Mouse (Mus musculus) macrophage (primary cell): ENCODE results near the gene Zmiz1. TPM values are rescaled to one million over a fixed set of nuclear protein-coding genes. Genes with fewer than 3 reads are reported as not detected.
A peak's percentile ranks its signal among the peaks of the same experiment; 100 is the strongest.

Source experiments
- H3K27ac ChIP-seq: fragments of 350-480 bp; formaldehyde crosslinking; 2 replicates; pipeline ENCODE4 v1.9.0; 2021
- H3K36me3 ChIP-seq: fragments of 350-480 bp; formaldehyde crosslinking; 2 replicates; pipeline ENCODE4 v1.9.0; 2021; ENCODE audit errors: inconsistent target
- H3K4me3 ChIP-seq: fragments of 350-480 bp; formaldehyde crosslinking; 2 replicates; pipeline ENCODE4 v1.9.0; 2021; ENCODE audit errors: inconsistent target
- H3K79me2 ChIP-seq: fragments of 350-480 bp; formaldehyde crosslinking; 2 replicates; pipeline ENCODE4 v1.9.0; 2021; ENCODE audit errors: inconsistent target
- WGBS: methylation state at CpG from one replicate; pipeline ENCODE4 v1.1.7; 2026; ENCODE audit warnings: inconsistent platforms; ENCODE audit not compliant: missing documents; 5-methylcytosine and 5-hydroxymethylcytosine counted together
- polyA plus RNA-seq: library from polyadenylated mRNA; stranded (reverse); fragments of 250-400 nt; gene quantifications from 3 replicates; pipeline ENCODE4 v1.2.4, GENCODE M21; 2018; ENCODE audit warnings: inconsistent platforms

Zmiz1 gene
- polyA plus RNA-seq, 1 experiment from 2014 or later, result 135 TPM

DNA sequence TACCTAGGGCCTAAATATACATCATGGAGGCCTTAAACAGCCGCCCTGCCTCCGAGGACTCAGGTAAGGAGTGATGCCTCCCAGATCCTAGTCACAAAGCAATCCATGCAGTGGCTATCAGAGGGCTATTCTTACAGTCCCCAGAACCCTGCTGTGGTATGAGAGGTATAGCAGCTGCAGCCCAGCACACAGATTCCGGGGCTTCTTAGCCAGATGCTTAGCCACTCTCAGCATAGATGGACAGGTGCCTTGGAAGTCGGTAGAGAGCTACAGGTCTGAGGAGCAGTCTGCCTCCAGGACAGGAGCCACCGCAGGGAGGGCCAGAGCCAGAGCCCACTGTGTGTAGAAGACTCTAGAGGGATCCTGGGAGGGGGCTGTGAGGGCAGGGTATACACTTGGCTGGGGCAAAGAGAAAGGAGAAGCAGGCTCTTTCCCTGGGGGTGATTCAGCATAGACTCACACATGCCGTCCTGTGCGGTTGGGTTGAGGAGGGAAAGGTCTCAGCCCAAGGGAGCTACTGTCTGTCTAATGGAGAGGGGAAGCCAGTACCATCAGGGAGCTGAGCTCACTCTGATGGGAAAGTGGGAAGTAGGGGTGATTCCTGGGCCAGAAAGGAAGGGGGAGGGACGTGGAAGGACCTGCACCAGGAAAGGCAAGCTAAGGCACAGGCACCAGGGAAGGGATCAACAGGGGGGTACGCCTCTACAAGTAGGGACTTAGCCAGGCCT is 27.9 kb downstream of the Zmiz1 start:
- WGBS, result 67% methylated on average over 7 of the region's 9 CpGs
- H3K79me2 ChIP-seq, result peaks cover 100% of the 10 kb centered on the region
- H3K36me3 ChIP-seq, result no peaks in the 10 kb centered on the region
- peak overlapping the region; percentile 97 for H3K27ac ChIP-seq
- H3K4me3 ChIP-seq, result no peak overlapping the region

GRCm38 (mm10) chr14:25487470-25487955 is 28.5 kb downstream of the Zmiz1 start:
- Histone ChIP-seq H3K4me3 (no peak overlapping the region), H3K36me3 (no peaks in the 10 kb centered on the region), H3K27ac (peak overlapping the region; percentile 97), H3K79me2 (peaks cover 100% of the 10 kb centered on the region)
- WGBS, result 75% methylated on average over 7 of the region's 7 CpGs

GRCm38 (mm10) chr14:25488097-25488613 is 29.2 kb downstream of the Zmiz1 start:
- Histone ChIP-seq H3K4me3 (no peak overlapping the region), H3K36me3 (no peaks in the 10 kb centered on the region), H3K27ac (peak overlapping the region; percentile 97), H3K79me2 (peaks cover 100% of the 10 kb centered on the region)
- 42% methylated on average over 6 of the region's 6 CpGs for WGBS

DNA sequence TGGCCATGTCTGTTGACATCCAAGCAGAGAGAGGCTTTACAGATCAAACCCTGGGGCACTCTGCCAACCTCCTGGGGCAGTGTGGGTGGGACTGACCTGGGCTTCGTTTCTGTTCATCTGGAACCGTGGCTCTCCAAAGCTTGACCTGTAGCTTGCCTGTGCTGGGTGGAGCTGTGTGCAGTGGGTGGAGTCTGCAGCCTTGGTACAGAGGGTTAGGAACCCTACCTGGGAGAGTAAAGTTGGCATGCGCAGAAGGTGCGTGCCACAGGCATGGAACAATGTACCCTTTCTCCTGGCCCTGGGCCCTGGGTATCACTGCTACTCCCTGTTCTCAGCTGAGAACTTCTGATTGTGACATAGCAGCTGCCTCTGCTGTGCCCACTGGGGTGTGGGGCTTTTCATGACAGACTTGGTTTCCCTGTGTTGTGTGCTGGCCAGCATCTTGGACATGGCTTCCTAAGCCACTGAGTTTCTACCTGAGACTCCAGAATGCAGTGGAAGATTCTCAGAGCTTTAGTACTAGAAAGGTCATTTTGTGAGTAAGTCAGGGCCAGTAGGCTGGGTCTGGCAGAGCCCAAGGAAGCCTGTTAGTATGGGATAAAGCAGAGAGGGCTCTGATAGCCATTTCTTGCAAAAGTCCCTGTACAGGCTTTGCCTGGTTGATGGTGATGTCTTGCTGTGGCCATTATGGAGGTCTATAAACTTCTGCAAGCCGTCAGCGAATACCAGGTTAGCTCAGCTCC is 30.5 kb downstream of the Zmiz1 start:
- H3K79me2 ChIP-seq, result peaks cover 100% of the 10 kb centered on the region
- H3K4me3 ChIP-seq, result no peak overlapping the region
- peak overlapping the region; percentile 97; the same call in 1 of the 2 replicates for H3K27ac ChIP-seq
- H3K36me3 ChIP-seq, result no peaks in the 10 kb centered on the region
- WGBS, result 76% methylated on average over 6 of the region's 6 CpGs

- H3K27ac ChIP-seq, result no peak overlapping the region
Measured at GRCm38 (mm10) chr14:25491961-25492360, 33.0 kb downstream of the Zmiz1 start.

GRCm38 (mm10) chr14:25492567-25493279 is 33.7 kb downstream of the Zmiz1 start:
- WGBS, result 82% methylated on average over 10 of the region's 11 CpGs
- peaks cover 100% of the 10 kb centered on the region for H3K79me2 ChIP-seq
- peak overlapping the region; percentile 57 for H3K27ac ChIP-seq
- H3K36me3 ChIP-seq, result no peaks in the 10 kb centered on the region
- H3K4me3 ChIP-seq, result no peak overlapping the region

More at GRCm38 (mm10) chr14:25491961-25492360, 33.0 kb downstream of the Zmiz1 start:
- 89% methylated on average over 5 of the region's 5 CpGs for WGBS
- peaks cover 100% of the 10 kb centered on the region for H3K79me2 ChIP-seq
- H3K36me3 ChIP-seq, result no peaks in the 10 kb centered on the region
- H3K4me3 ChIP-seq, result no peak overlapping the region

DNA sequence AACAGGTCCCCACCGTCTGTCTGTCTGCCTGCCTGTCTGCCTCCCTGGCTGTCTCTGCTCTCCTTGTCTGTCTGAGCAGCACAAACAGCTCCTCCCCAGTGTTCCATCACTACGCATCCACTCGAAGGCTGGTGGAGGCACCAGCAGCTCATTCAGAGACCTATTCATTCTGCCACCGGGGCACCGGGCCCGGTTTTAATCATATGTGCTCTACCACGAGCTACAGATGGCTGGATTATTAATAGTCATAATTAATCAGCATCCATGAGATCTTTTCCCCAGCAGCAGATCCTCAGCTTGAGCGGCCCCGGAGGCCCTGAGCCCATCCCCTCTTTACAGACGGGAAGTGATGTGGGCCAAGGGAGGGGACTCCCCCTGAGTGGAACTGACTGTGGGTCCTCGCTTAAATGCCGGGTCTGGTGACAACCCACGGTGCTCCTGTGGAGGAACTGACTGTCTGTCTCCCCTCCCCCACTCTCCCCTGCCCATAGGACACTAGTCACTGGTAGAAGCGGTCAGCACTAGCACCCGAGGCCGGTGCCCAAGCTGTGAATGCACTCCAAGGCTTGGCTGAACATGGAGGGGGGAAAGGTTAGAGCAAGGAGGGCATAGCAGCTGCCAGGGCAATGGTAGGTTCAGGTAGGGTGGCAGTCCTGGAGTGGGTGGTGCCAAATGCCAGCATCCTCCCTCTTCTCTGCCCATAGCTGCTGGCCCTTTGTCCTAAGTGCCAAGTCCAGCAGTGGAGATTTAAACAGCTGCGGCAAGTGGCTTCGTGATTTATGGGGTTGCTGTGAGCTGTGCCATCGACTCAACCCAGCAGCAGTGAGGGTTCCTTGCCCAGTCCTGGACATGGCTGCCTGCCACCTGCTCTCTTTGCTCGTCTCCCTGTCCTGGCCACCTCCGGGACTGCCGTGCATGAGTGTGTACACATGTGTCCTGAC is 34.6 kb downstream of the Zmiz1 start:
- H3K4me3 ChIP-seq, result no peak overlapping the region
- H3K36me3 ChIP-seq, result no peaks in the 10 kb centered on the region
- H3K27ac ChIP-seq, result peak overlapping the region; percentile 57
- peaks cover 100% of the 10 kb centered on the region for H3K79me2 ChIP-seq
- 38% methylated on average over 20 of the region's 22 CpGs for WGBS

DNA sequence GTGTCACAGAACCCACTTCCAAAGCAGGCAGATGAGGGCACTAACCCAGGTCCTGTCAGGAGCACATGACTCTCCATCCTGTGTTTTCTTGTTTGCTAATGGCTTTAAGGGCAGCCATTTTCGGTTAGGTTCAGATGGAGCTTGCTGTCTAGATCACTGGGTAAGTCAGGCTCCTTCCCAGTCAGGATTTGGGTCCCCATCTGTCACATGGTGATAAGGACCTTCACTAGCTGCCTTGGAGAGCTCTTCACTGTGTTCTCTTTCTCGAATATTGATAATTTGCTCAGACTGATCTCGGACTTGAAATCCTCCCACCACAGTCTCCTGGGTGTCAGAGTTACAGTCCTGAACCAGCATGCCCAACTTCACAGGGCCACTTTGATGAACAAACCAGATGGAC is 35.8 kb downstream of the Zmiz1 start:
- Histone ChIP-seq H3K4me3 (no peak overlapping the region), H3K27ac (no peak overlapping the region), H3K36me3 (no peaks in the 10 kb centered on the region), H3K79me2 (peaks cover 100% of the 10 kb centered on the region)
- WGBS, result 70% methylated on average over 3 of the region's 3 CpGs

DNA sequence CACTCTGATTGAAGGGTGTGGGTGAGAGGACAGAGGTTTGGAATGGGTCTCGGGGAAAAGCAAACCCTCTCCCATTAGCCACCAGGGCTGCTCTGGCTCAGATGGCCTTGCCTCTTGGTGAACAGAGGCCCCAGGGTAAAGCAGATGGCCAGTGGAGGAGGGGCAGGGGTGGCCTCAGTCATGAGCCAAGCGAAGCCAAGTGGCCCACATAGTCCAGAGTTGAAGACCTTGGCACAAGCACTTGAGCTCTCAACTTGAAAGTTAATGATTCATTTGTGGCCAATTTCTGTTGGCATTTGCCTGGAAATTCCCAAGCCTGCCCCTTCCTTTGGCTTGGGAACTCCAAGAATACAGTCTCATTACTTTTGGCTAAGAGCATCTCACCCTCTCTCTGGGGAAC is 37.1 kb downstream of the Zmiz1 start:
- H3K4me3 ChIP-seq, result no peak overlapping the region
- no peaks in the 10 kb centered on the region for H3K36me3 ChIP-seq
- WGBS, result 96% methylated on average over 2 of the region's 2 CpGs
- H3K27ac ChIP-seq, result peak overlapping the region; percentile 28
- peaks cover 100% of the 10 kb centered on the region for H3K79me2 ChIP-seq

DNA sequence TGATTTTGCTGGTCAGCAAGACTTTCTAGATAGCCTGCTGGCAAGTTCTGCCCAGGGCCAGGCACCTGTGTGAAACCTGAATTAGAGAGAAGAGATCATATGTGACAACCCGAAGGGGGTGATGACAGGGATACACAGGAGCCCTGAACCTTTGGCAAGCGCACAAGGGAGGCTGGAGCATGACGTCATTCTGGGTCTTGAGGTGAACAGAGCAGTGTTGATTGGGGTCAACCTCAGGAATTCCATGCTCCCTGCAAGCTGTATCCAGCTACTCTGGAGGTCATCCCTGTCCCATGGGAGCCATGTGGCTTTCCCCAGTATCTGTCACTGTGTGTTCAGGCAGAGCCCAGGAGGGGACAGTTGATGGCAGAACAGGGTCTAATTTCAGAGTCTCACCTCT is 38.0 kb downstream of the Zmiz1 start:
- Histone ChIP-seq H3K4me3 (no peak overlapping the region), H3K36me3 (no peaks in the 10 kb centered on the region), H3K27ac (0 out of 2 replicates have a peak overlapping the region, but pooled peaks have one; percentile 28), H3K79me2 (peaks cover 100% of the 10 kb centered on the region)
- 89% methylated on average over 3 of the region's 3 CpGs for WGBS

DNA sequence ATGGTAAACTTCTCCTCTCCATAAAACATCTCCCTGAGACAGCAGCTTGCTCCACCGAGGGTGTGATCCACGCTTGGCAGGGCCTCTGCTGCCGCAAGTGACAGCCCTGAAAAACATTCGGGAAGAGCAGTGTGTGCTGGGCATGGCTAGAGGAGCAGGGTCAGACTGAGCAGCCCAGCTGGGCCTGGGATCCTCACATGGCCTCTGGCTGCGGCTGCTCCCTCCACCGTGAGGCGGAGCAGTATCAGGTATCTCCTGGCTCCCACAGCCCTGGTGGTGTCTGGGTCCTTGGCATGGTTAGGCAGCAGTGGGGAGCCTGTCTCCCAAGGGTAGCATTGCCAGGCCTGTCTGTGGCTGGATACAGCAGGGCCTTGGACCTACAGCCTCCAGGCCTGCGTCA is 38.6 kb downstream of the Zmiz1 start:
- no peaks in the 10 kb centered on the region for H3K36me3 ChIP-seq
- WGBS, result 87% methylated on average over 8 of the region's 8 CpGs
- H3K79me2 ChIP-seq, result peaks cover 100% of the 10 kb centered on the region
- H3K4me3 ChIP-seq, result no peak overlapping the region
- H3K27ac ChIP-seq, result no peak overlapping the region

GRCm38 (mm10) chr14:25498367-25498766 is 39.4 kb downstream of the Zmiz1 start:
- H3K36me3 ChIP-seq, result peaks cover 1% of the 10 kb centered on the region; the same call in 1 of the 2 replicates
- H3K4me3 ChIP-seq, result no peak overlapping the region
- H3K27ac ChIP-seq, result no peak overlapping the region
- H3K79me2 ChIP-seq, result peaks cover 100% of the 10 kb centered on the region
- 87% methylated on average over 7 of the region's 7 CpGs for WGBS

- Histone ChIP-seq H3K36me3 (peaks cover 9% of the 10 kb centered on the region; the same call in 1 of the 2 replicates), H3K79me2 (peaks cover 100% of the 10 kb centered on the region), H3K4me3 (no peak overlapping the region), H3K27ac (no peak overlapping the region)
- WGBS, result 96% methylated on average over 3 of the region's 3 CpGs
Measured at GRCm38 (mm10) chr14:25499526-25499925, 40.5 kb downstream of the Zmiz1 start.
